Mouse (Mus musculus) liver, embryonic 12.5 days (tissue): ENCODE measurements at regions not wholly inside any gene's neighbourhood (a gene's known extent, or its start where the extent isn't known, plus 50 kb on each side); places are given as distances from the start of the nearest gene placed in this dataset.

Source experiments
- ATAC-seq: fragments of 200-750 bp; cut with Nextera tagmentation; 2 replicates; pipeline ENCODE4 v1.8.0; 2017; ENCODE audit warnings: moderate number of reproducible peaks, mild to moderate bottlenecking, moderate library complexity
- H3K27ac ChIP-seq: fragments of 300-500 bp; sonication (generic); 2 replicates; pipeline ENCODE4 v1.5.1; 2016; ENCODE audit warnings: mild to moderate bottlenecking
- H3K27me3 ChIP-seq: fragments of 300-500 bp; sonication (generic); replicated peaks from 2 replicates; pipeline ENCODE4 v1.6.1; 2016; ENCODE audit warnings: mild to moderate bottlenecking, moderate library complexity
- H3K36me3 ChIP-seq: fragments of 300-500 bp; sonication (generic); 2 replicates; pipeline ENCODE4 v1.6.1; 2016; ENCODE audit warnings: mild to moderate bottlenecking, moderate library complexity
- H3K4me1 ChIP-seq: fragments of 300-500 bp; sonication (generic); 2 replicates; pipeline ENCODE4 v1.6.1; 2016
- H3K4me2 ChIP-seq: fragments of 300-500 bp; sonication (generic); 2 replicates; pipeline ENCODE4 v1.6.1; 2016; ENCODE audit warnings: mild to moderate bottlenecking, moderate library complexity
- H3K4me3 ChIP-seq: fragments of 300-500 bp; sonication (generic); 2 replicates; pipeline ENCODE4 v1.5.1; 2016; ENCODE audit warnings: mild to moderate bottlenecking, moderate library complexity
- H3K9ac ChIP-seq: fragments of 300-500 bp; sonication (generic); 2 replicates; pipeline ENCODE4 v1.6.1; 2016; ENCODE audit warnings: mild to moderate bottlenecking, moderate library complexity
- H3K9me3 ChIP-seq: fragments of 300-500 bp; sonication (generic); replicated peaks from 2 replicates; pipeline ENCODE4 v1.6.1; 2016; ENCODE audit warnings: mild to moderate bottlenecking, moderate library complexity
- WGBS: fragments of 180-500 bp; shearing (Covaris S2); methylation state at CpG from one replicate; pipeline ENCODE4 v1.1.7; 2016; ENCODE audit not compliant: insufficient replicate concordance; 5-methylcytosine and 5-hydroxymethylcytosine counted together

DNA sequence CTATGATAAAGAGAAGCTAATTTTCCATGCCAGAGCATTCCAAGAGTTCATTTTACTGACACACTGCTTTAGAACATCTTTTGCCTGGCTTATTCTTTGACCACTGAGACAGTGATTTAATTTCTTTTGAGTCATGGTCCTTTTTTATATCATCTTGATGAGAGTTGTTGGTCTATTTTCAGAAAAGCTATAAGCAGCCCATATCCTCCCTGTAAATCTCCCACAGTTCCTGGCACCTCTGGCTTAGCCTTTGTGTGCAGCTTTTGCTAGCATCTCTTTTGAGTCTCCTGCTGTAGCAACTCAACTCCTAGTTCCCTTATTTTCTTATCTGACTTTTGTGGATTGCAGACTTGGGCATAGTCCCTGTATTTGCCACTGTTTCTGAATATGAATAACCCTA is 207.5 kb upstream of the 4931417E11Rik start:
- Histone ChIP-seq H3K4me2 (no peak overlapping the region), H3K4me1 (no peaks in the 10 kb centered on the region), H3K27me3 (no peaks in the 10 kb centered on the region), H3K4me3 (no peak overlapping the region), H3K27ac (no peak overlapping the region), H3K9ac (no peak overlapping the region), H3K36me3 (no peaks in the 10 kb centered on the region), H3K9me3 (no peaks in the 10 kb centered on the region)
- no peak for ATAC-seq

DNA sequence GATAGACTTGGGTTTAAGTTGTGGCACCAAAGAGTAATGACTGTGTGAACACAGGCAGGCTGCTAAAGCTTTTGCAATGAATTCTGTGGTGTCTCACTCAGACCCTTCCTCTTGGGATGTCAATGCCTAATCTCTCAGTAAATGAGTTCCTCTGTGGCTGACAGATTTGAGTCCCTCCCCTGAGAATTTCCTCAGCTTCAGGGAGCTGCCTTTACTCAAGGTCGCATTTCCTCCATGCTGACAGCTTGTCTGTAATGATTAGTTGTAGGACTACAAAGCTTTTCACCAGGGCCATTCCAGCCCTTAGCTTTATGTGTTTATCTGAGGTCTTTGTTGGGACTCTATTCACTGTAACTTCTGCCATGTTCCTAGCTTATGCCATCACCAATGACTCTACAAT is 199.9 kb upstream of the 4931417E11Rik start:
- Histone ChIP-seq H3K27ac (no peak overlapping the region), H3K9me3 (no peaks in the 10 kb centered on the region), H3K36me3 (no peaks in the 10 kb centered on the region), H3K27me3 (no peaks in the 10 kb centered on the region), H3K9ac (no peak overlapping the region), H3K4me2 (no peak overlapping the region), H3K4me3 (no peak overlapping the region), H3K4me1 (no peaks in the 10 kb centered on the region)
- ATAC-seq = no peak
- 8% methylated on average over 1 of the region's 1 CpGs for WGBS

DNA sequence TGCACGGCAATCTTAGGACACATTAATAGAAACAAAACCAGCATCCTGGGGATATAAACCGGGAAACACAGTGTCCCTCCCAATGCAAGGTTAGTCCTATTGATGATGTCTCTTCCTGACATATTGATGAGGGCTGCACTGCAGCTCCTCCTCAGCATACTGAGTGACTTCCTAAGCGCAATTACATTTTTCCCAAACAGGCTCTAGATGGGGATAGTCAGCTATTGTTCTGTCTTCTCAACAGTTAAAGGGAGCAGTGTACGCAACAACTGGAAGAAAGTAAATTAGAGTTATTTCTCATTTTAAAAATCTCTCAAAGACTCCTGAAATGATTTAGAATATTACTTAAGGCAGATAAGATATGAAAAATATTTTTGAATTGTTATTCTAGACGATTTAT is 189.5 kb upstream of the 4931417E11Rik start:
- H3K4me3 ChIP-seq = no peak overlapping the region
- H3K9ac ChIP-seq = no peak overlapping the region
- H3K4me1 ChIP-seq = no peaks in the 10 kb centered on the region
- H3K4me2 ChIP-seq = no peak overlapping the region
- H3K27me3 ChIP-seq = no peaks in the 10 kb centered on the region
- no peaks in the 10 kb centered on the region for H3K36me3 ChIP-seq
- ATAC-seq = no peak
- WGBS = 70% methylated on average over 5 of the region's 5 CpGs
- H3K27ac ChIP-seq = no peak overlapping the region
- H3K9me3 ChIP-seq = no peaks in the 10 kb centered on the region

DNA sequence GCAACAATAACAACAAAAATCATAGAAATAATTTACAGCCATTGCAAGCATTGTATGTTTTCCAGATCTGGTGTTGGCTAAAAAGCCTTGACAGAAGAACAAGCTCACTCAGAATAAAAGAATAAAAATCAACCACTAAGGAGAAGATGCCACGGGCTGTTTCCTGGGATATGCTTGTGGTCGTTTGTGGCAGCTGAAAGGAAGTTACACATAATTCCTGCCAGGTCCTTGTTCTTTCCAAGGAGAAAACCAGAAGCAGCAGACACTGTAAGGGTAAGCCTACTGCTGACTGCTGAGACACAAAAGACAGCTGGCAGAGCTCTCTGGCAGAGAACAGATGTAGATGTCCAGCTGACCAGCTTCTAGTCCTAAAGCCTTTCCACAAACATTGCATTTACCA is 175.9 kb upstream of the 4931417E11Rik start:
- Histone ChIP-seq H3K4me1 (no peaks in the 10 kb centered on the region), H3K27ac (no peak overlapping the region), H3K4me3 (no peak overlapping the region), H3K27me3 (no peaks in the 10 kb centered on the region), H3K9me3 (no peaks in the 10 kb centered on the region), H3K4me2 (no peak overlapping the region), H3K36me3 (no peaks in the 10 kb centered on the region), H3K9ac (no peak overlapping the region)
- WGBS = 28% methylated on average over 2 of the region's 2 CpGs
- ATAC-seq = no peak

DNA sequence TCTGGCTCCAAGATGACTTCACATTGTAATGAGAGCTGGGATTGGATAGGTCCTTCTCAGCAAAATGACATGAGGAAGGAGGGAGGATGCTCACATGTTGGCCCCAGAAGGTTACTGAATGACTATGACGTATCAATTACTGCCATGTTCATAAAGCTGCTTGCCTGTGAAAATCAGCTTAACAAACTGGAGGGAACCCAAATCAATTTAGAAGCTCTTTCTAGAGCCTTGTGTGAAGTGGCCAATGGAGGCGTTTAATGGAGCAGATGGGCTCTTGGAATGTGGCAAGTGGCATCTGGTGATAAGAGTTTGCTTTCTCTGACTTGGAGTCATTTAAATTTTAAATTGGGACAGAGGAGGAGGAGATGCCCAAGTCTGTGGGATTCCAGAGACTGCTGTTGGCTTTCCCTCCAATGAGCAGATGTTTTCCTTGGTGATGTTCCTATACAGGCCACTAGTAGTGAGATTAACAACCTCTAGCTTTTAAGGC is 175.4 kb upstream of the 4931417E11Rik start:
- H3K27ac ChIP-seq = no peak overlapping the region
- 54% methylated on average over 2 of the region's 2 CpGs for WGBS
- ATAC-seq = no peak
- H3K9ac ChIP-seq = no peak overlapping the region
- H3K36me3 ChIP-seq = no peaks in the 10 kb centered on the region
- no peaks in the 10 kb centered on the region for H3K27me3 ChIP-seq
- H3K4me3 ChIP-seq = no peak overlapping the region
- H3K4me1 ChIP-seq = no peaks in the 10 kb centered on the region
- no peaks in the 10 kb centered on the region for H3K9me3 ChIP-seq
- no peak overlapping the region for H3K4me2 ChIP-seq

DNA sequence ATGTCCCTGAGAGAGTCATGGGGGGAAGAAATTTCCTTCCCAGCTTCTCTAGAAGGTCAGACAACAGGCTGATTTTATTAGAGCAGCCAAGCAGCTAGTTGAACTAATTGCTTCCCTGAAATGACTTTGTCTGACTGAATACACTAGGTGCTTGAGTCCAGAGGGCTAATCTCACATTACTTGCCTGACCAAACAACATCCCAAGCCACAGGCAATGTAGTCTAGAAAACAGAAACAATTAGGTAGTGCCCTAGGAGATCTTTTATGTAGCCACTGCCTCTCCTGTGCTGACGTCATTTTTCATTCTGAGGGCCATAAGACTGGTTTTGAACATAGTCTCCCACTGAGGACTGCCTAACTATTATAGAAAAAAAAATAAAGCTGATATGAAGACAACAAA is 159.1 kb upstream of the 4931417E11Rik start:
- WGBS = 62% methylated on average over 1 of the region's 1 CpGs

DNA sequence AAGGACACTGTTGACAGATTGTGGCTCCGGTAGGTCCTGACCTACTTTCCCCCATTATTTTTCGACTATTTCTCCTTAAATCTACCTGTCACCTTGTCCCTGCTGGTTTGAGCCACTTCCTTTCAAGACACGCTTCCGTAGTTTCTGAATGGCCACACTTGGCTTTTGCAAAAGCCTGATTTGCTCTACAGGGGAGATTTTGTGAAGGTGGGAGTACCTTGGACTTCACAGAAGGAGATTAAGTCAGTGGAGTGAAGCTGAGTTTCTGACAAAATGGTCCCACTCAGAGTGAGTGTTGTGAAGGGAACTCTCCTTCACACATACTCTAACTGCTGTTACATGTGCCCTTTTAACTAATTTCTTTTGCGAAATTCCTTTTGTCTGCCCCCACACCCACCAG is 157.0 kb upstream of the 4931417E11Rik start:
- WGBS = 66% methylated on average over 5 of the region's 5 CpGs
- ATAC-seq = no peak
- H3K4me1 ChIP-seq = no peaks in the 10 kb centered on the region

More for the DNA sequence above, 159.1 kb upstream of the 4931417E11Rik start:
- Histone ChIP-seq H3K27me3 (no peaks in the 10 kb centered on the region), H3K4me2 (no peak overlapping the region), H3K36me3 (no peaks in the 10 kb centered on the region), H3K4me1 (no peaks in the 10 kb centered on the region), H3K9me3 (no peaks in the 10 kb centered on the region), H3K9ac (no peak overlapping the region), H3K27ac (no peak overlapping the region), H3K4me3 (no peak overlapping the region)
- no peak for ATAC-seq

DNA sequence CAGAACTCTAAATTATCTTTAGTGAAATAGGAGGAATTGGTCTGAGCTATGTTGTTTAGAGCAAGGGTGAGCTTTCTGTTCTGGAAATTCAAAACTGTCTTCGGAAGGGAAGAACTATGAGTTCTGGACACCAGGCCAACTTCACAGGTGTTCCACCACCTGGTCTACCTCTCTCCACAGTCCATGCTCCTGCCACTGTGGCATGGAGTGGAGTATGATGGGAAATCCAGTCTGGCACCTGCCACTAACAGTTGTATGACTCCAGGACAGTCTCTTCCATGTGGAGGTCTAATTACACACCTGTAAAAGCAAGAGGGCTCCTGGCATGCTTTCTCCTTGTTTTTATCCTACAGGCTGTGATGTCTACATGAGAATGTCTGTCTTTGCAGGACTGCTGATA is 154.7 kb upstream of the 4931417E11Rik start:
- H3K27ac ChIP-seq = no peak overlapping the region

More for the DNA sequence above, 157.0 kb upstream of the 4931417E11Rik start:
- Histone ChIP-seq H3K9me3 (no peaks in the 10 kb centered on the region), H3K27me3 (no peaks in the 10 kb centered on the region), H3K27ac (no peak overlapping the region), H3K4me2 (no peak overlapping the region), H3K9ac (no peak overlapping the region), H3K4me3 (no peak overlapping the region), H3K36me3 (no peaks in the 10 kb centered on the region)

DNA sequence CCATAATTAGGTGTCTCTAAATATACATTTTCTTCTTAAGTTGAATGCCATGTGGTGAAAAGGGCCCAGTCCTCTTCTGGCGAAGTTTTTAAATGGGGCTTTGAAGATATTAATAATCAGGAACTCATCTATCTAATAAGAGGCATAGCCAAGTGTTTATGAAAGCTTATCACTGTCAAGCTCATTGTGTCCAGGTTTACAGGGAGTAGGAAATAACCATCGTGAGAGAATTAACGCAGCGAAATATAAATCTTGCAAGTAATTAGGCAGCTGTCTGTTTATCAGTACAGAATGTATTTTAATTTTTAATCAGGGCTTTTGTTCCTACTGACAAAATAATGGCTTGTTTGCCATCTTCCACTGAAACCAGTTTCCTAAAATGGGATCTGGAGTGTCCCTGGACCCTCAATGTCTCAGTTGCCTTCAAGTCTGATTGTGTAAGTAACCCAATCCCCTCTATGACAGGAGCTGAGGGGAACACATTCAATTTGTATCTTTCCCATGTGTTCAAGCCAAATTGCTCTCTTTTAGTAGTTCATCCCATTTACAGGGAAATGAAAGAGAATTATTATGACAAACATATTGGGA is 152.5 kb upstream of the 4931417E11Rik start:
- H3K4me2 ChIP-seq = no peak overlapping the region
- H3K27ac ChIP-seq = no peak overlapping the region
- no peak overlapping the region for H3K9ac ChIP-seq
- H3K4me3 ChIP-seq = no peak overlapping the region
- H3K36me3 ChIP-seq = no peaks in the 10 kb centered on the region
- no peak for ATAC-seq
- no peaks in the 10 kb centered on the region for H3K9me3 ChIP-seq
- no peaks in the 10 kb centered on the region for H3K27me3 ChIP-seq
- WGBS = 68% methylated on average over 4 of the region's 4 CpGs
- H3K4me1 ChIP-seq = no peaks in the 10 kb centered on the region

More for the DNA sequence above, 154.7 kb upstream of the 4931417E11Rik start:
- WGBS = 63% methylated on average over 1 of the region's 1 CpGs
- H3K4me1 ChIP-seq = no peaks in the 10 kb centered on the region
- H3K4me2 ChIP-seq = no peak overlapping the region
- ATAC-seq = no peak
- no peaks in the 10 kb centered on the region for H3K27me3 ChIP-seq
- no peak overlapping the region for H3K9ac ChIP-seq
- H3K36me3 ChIP-seq = no peaks in the 10 kb centered on the region
- H3K4me3 ChIP-seq = no peak overlapping the region
- no peaks in the 10 kb centered on the region for H3K9me3 ChIP-seq

DNA sequence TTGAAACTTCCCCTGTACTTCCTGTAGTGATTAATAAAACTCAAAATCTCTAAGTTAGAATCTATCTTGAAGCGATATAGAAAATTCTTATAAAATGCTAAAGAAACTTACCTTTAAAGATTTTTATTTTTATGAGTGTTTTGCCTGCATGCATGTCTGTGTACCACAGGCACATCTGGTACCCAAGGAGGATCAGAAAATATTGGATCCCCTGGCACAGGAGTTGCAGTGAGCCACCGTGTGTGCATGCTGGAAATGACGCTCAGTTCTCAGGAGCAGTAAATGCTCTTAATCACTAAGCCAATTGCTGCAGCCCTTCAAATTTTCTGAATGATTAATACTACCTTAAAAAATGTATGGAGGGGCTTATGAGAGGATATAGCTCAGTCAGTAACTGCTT is 142.8 kb upstream of the 4931417E11Rik start:
- no peak for ATAC-seq
- Histone ChIP-seq H3K9ac (no peak overlapping the region), H3K4me1 (no peaks in the 10 kb centered on the region), H3K36me3 (no peaks in the 10 kb centered on the region), H3K27me3 (no peaks in the 10 kb centered on the region), H3K9me3 (no peaks in the 10 kb centered on the region), H3K4me2 (no peak overlapping the region), H3K4me3 (no peak overlapping the region), H3K27ac (no peak overlapping the region)
- WGBS = 64% methylated on average over 3 of the region's 3 CpGs

DNA sequence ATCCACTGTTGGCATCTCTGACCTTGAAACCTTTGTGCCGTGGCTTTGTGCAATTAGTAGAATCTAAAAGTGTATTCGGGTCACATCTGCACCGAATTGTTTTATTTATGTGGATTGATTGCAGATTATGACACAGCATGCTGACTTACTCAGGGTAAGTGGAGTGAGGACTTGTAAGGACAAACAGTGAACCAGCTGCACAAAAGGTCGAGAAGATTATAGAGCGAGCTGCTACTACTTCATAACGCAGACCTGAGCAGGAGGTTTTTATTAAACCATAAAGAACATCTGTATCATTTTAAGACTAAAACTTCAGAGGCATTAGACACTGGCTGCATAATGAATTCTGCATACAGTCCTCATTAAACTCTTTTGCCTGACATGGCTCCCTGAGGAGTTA is 142.4 kb upstream of the 4931417E11Rik start:
- Histone ChIP-seq H3K4me1 (no peaks in the 10 kb centered on the region), H3K9ac (no peak overlapping the region), H3K9me3 (no peaks in the 10 kb centered on the region), H3K27me3 (no peaks in the 10 kb centered on the region), H3K27ac (no peak overlapping the region), H3K4me2 (no peak overlapping the region), H3K36me3 (no peaks in the 10 kb centered on the region), H3K4me3 (no peak overlapping the region)
- no peak for ATAC-seq
- 67% methylated on average over 6 of the region's 6 CpGs for WGBS

DNA sequence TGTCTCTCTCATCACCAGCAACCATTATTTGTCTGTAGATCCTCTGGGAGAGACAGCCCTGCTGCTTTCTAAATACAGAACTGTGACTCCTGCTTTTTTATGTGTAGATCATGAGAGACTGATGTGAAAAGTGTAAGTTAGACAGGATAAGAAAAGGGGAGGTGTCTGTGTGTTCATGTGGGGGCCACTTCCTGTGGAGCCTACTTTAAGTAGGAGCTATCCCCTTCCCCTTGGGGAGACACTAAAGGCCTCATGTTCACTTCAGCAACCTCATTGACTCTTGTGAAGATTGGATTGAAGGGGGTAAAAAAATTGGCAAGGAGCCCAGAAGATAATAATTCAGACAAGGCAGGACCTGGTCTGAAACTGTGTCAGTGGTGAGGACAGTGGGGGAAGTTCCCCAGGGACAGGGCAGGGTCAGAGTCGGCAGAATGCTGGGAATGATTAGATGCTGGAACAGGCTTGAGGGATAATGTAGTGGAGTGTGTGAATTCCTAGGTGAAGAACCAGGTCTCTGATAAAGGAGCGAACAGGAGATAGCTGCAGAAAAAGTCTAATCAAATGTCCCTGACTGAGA is 140.7 kb upstream of the 4931417E11Rik start:
- Histone ChIP-seq H3K27ac (no peak overlapping the region), H3K36me3 (no peaks in the 10 kb centered on the region), H3K4me3 (no peak overlapping the region), H3K9me3 (no peaks in the 10 kb centered on the region), H3K9ac (no peak overlapping the region), H3K4me1 (no peaks in the 10 kb centered on the region), H3K4me2 (no peak overlapping the region), H3K27me3 (no peaks in the 10 kb centered on the region)
- ATAC-seq = no peak
- 52% methylated on average over 2 of the region's 2 CpGs for WGBS

DNA sequence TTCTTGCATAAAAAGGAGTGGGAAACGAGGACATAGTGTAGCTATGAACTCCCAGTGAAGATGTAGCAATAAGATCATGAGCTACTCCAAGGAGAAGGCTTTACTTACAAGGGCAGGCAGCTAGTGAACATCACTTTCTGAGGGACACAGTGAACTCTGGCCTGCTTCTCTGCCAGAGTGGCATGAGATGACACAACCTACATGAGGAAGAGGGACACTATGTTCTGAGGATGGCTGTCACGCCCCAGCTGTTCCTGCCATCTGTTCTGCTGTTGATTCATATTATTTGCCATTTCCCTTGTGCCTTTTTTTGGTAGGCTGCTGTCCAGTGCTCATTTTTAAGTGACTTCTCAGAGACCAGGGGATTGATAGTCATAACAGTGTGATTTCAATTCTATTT is 118.2 kb upstream of the 4931417E11Rik start:
- no peak for ATAC-seq
- Histone ChIP-seq H3K4me3 (no peak overlapping the region), H3K9ac (no peak overlapping the region), H3K4me2 (no peak overlapping the region), H3K36me3 (no peaks in the 10 kb centered on the region), H3K9me3 (no peaks in the 10 kb centered on the region), H3K4me1 (no peaks in the 10 kb centered on the region), H3K27me3 (no peaks in the 10 kb centered on the region), H3K27ac (no peak overlapping the region)
- WGBS = 56% methylated on average over 2 of the region's 2 CpGs
